Comparison of ENCODE assay signal across 27 mouse cellular contexts in genomic region chr7:118731781-118732180, GRCm38 (mm10).
"Had no signal": no experiment of that assay in that cellular context is flagged by ENCODE, and none has a peak within 500 bp of the region (broad histone marks: within the 10 kb centered on the region; RNA-seq: fewer than 3 reads in every experiment).

No protein-coding gene starts in this region.

- H3K9ac ChIP-seq: heart, embryonic 13.5 days; heart, embryonic 15.5 days; hindbrain, embryonic 13.5 days; hindbrain, embryonic 15.5 days; kidney, embryonic 15.5 days; limb, embryonic 12.5 days; liver, embryonic 13.5 days; liver, embryonic 15.5 days; liver, postnatal 0 days had no signal

- H3K4me3 ChIP-seq: heart, adult 2 months; heart, embryonic 13.5 days; heart, embryonic 15.5 days; hindbrain, embryonic 13.5 days; hindbrain, embryonic 15.5 days; kidney, embryonic 15.5 days; left cerebral cortex, adult 2 months; limb, embryonic 10.5 days; limb, embryonic 12.5 days; liver, embryonic 13.5 days; liver, embryonic 15.5 days had no signal

- H3K27ac ChIP-seq: heart, adult 2 months; heart, embryonic 13.5 days; heart, embryonic 15.5 days; hindbrain, embryonic 13.5 days; hindbrain, embryonic 15.5 days; hindbrain, postnatal 0 days; kidney, embryonic 15.5 days; kidney, postnatal 0 days; left cerebral cortex, adult 2 months; limb, embryonic 10.5 days; limb, embryonic 12.5 days; liver, embryonic 13.5 days; liver, embryonic 15.5 days had no signal

- H3K9me3 ChIP-seq: heart, embryonic 13.5 days; heart, embryonic 15.5 days; hindbrain, embryonic 13.5 days; hindbrain, embryonic 15.5 days; kidney, embryonic 15.5 days; limb, embryonic 10.5 days; limb, embryonic 12.5 days; liver, embryonic 13.5 days; liver, embryonic 15.5 days had no signal

- ATAC-seq: hindbrain, postnatal 0 days; liver, postnatal 0 days had no signal

- H3K4me2 ChIP-seq: heart, embryonic 11.5 days; heart, embryonic 13.5 days; heart, embryonic 15.5 days; hindbrain, embryonic 13.5 days; hindbrain, embryonic 15.5 days; kidney, embryonic 15.5 days; limb, embryonic 12.5 days; liver, embryonic 11.5 days; liver, embryonic 13.5 days; liver, embryonic 15.5 days had no signal

- H3K4me1 ChIP-seq: heart, embryonic 13.5 days; heart, embryonic 15.5 days; hindbrain, embryonic 13.5 days; hindbrain, embryonic 15.5 days; kidney, embryonic 15.5 days; limb, embryonic 10.5 days; limb, embryonic 12.5 days; liver, embryonic 13.5 days; liver, embryonic 15.5 days had no signal

- DNase-seq: gastrocnemius, postnatal 14 days; heart, adult 2 months; heart, postnatal 14 days; heart, postnatal 36 days; kidney, adult 11 months; kidney, adult 2 months; kidney, adult 9 months; kidney, postnatal 14 days; kidney, postnatal 36 days; layer of hippocampus, adult 9-11 months; layer of hippocampus, postnatal 36 days; liver; liver, embryonic 13.5 days; liver, postnatal 0 days had no signal

- H3K27me3 ChIP-seq: heart, embryonic 13.5 days; heart, embryonic 15.5 days; hindbrain, embryonic 13.5 days; hindbrain, embryonic 15.5 days; kidney, embryonic 15.5 days; limb, embryonic 12.5 days; liver, embryonic 13.5 days; liver, embryonic 15.5 days had no signal
